Mouse (Mus musculus) brown adipose tissue, adult 24 weeks (tissue): ENCODE data around the gene Fam78a. TPM values are rescaled to one million over a fixed set of nuclear protein-coding genes. Genes with fewer than 3 reads are reported as not detected.

Experiments used
- H3K27ac ChIP-seq: fragments of 200-500 bp; replicated peaks from 2 replicates; pipeline ENCODE4 v1.5.1; 2012; ENCODE audit warnings: low read depth, mild to moderate bottlenecking, low read length
- H3K4me1 ChIP-seq: fragments of 200-500 bp; 2 replicates; pipeline ENCODE4 v1.6.1; 2012; ENCODE audit warnings: low read length, mixed read lengths; ENCODE audit not compliant: control insufficient read depth, insufficient read depth, insufficient read length
- H3K4me3 ChIP-seq: fragments of 200-500 bp; 2 replicates; pipeline ENCODE4 v1.5.1; 2012; ENCODE audit warnings: low read depth, mild to moderate bottlenecking, low read length, moderate library complexity; ENCODE audit not compliant: insufficient read depth
- polyA plus RNA-seq: library from polyadenylated mRNA; stranded (reverse); fragments of >200 nt; gene quantifications from 2 replicates; pipeline ENCODE4 v1.2.4, GENCODE M21; 2012; ENCODE audit not compliant: missing spikeins, insufficient read depth, insufficient read length

Gene Fam78a
- polyA plus RNA-seq, 1 experiment, result 0.24 TPM

DNA sequence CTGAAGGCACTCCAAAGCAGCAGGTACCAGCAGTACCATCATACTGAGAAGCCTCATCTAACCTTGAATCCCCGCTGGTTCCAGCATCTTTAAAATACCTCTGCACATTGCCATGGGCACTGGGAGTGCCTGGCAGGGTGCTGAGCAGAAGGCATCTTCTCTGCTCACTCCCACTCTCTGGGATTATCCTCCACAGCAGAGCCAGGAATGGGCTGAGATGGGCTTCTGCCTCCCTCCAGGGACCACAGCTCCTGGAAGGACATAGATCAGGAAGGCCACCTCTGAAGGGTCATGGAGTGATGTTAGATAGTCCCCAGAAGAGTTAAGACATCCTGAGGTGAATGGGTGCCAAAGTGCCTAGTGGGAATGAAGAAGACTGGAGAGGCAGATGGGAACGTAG is 27.9 kb upstream of the Fam78a start:
- Histone ChIP-seq H3K27ac (no peak overlapping the region), H3K4me3 (no peak overlapping the region), H3K4me1 (no peaks in the 10 kb centered on the region)

DNA sequence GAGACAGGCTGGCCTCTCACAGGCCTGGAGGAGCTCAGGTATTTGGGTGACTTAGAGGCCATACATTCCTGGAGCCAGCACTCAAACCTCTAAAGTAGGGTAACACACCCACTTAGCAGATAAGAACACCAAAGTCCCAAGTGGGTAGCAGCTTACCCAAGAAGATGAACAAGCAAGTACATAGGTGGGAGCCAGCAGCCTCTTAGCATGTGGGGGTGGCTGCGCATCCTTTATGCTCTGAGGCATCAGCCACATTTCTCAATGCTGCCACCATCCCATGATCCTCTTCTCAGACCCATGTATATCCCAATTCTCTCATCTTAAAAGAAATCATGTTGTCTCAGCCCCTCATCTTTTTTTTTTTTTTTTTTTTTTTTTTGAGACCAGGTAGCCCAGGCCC is 26.6 kb upstream of the Fam78a start:
- H3K4me3 ChIP-seq, result no peak overlapping the region
- no peaks in the 10 kb centered on the region for H3K4me1 ChIP-seq
- no peak overlapping the region for H3K27ac ChIP-seq

GRCm38 (mm10) chr2:32105930-32106329 is 21.3 kb upstream of the Fam78a start:
- H3K4me3 ChIP-seq, result no peak overlapping the region
- H3K27ac ChIP-seq, result no peak overlapping the region
- H3K4me1 ChIP-seq, result no peaks in the 10 kb centered on the region

GRCm38 (mm10) chr2:32105117-32105913 is 20.7 kb upstream of the Fam78a start:
- Histone ChIP-seq H3K27ac (no peak overlapping the region), H3K4me3 (no peak overlapping the region), H3K4me1 (no peaks in the 10 kb centered on the region)

- Histone ChIP-seq H3K27ac (no peak overlapping the region), H3K4me1 (no peaks in the 10 kb centered on the region), H3K4me3 (no peak overlapping the region)
Observed at GRCm38 (mm10) chr2:32104122-32104521, 19.5 kb upstream of the Fam78a start.

GRCm38 (mm10) chr2:32103557-32103956 is 18.9 kb upstream of the Fam78a start:
- no peaks in the 10 kb centered on the region for H3K4me1 ChIP-seq
- H3K4me3 ChIP-seq, result no peak overlapping the region
- no peak overlapping the region for H3K27ac ChIP-seq

GRCm38 (mm10) chr2:32102944-32103343 is 18.3 kb upstream of the Fam78a start:
- no peaks in the 10 kb centered on the region for H3K4me1 ChIP-seq
- H3K4me3 ChIP-seq, result no peak overlapping the region
- no peak overlapping the region for H3K27ac ChIP-seq

- H3K4me3 ChIP-seq, result peak overlapping the region; percentile 60
Observed at GRCm38 (mm10) chr2:32096122-32096420, 11.4 kb upstream of the Fam78a start.

DNA sequence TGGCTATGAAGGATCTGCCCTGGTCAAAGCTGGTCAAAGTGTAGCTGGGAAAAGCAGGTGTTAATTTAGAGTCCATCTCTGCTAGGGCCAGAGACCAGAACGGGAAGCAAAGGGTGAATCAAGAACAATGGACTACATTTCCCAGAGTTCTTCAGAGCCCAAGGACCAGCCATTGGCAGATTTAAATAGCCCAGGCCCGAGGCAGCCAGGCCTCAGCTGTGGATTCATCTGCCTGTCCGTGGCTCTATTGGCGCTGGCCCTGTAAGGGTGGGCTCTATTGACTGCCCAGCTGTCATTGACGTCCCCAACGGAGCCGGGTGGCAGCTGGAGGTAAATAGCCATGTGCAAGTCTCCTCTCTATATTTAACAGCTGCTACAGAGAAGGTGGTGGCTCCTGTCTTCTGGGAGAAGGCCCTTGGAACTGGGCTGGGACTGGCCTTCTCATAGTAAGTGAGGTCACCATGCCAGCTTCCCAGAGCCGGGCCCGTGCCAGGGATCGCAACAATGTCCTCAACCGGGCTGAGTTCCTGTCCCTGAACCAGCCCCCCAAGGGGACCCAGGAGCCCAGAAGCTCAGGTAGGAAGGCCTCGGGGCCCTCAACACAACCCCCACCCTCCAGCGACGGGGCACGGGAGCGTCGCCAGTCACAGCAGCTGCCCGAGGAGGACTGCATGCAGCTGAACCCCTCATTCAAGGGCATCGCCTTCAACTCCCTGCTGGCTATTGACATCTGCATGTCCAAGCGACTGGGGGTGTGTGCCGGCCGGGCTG is 10.9 kb upstream of the Fam78a start, which contains the start of gene Plpp7:
Gene Plpp7 (plus strand): TSS at position 178 of the 771 bp plus-strand sequence.
- peaks cover 5% of the 10 kb centered on the region; the same call in 1 of the 2 replicates for H3K4me1 ChIP-seq
- peak within 1 kb of the TSS; percentile 60 for H3K4me3 ChIP-seq
- H3K27ac ChIP-seq, result 0 out of 2 replicates have a peak within 1 kb of the TSS, but pooled peaks have one; percentile 16

More at GRCm38 (mm10) chr2:32096122-32096420, 11.4 kb upstream of the Fam78a start:
- Histone ChIP-seq H3K27ac (no peak overlapping the region), H3K4me1 (peaks cover 5% of the 10 kb centered on the region; the same call in 1 of the 2 replicates)

DNA sequence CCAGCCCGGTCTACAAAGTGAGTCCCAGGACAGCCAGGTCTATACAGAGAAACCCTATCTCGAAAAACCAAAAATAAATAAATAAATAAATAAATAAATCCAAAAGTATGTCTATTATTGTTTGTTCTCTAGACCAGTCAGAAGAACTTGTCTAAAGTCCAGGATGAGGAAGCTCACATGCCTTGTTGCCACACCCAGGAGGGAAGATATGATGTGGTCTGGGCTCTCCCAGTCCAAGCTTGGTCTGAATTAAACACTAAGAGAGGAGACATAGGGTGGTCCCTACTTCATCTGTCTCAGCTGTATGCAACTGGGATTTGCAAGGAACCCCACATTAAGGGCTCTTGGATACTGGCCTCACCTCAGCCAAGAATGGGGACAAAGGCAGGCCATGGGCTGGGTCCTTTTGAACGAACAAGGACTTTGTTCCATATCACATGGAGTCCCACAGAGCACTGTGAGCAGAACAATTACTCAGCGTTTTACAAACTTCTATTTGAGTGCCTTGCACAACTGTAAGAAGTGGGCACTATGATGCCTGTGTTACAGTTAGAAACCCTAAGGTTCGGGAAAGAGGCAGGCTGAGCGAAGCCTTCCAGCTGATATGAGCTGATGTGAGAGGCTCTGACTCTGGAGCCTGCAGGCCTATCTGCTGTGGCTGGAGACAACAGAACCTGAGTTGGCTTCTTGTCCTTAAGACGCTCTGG is 9.5 kb upstream of the Fam78a start:
- no peak overlapping the region for H3K27ac ChIP-seq
- H3K4me1 ChIP-seq, result peaks cover 5% of the 10 kb centered on the region; the same call in 1 of the 2 replicates
- no peak overlapping the region for H3K4me3 ChIP-seq

DNA sequence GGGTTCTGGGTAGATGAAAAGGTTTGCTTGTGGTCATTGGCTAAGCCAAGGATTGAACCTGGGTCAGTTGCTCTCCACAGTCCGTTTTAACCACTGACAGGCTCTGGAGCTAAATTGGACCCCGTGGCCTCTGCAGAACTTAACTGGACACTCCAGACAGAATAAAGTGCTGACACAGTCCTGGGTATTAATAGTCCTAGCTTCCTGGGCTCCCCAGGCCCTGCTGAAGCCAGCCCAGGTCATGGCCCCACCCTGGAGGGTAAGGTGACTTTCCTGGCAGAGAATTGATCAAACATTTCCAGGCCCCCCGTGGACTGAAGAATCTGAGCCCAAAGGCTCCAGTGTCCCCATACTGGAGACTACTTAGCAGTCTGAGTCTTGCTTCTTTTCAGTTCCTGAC is 7.3 kb upstream of the Fam78a start:
- H3K4me1 ChIP-seq, result peaks cover 7% of the 10 kb centered on the region; the same call in 1 of the 2 replicates
- H3K4me3 ChIP-seq, result no peak overlapping the region
- no peak overlapping the region for H3K27ac ChIP-seq

GRCm38 (mm10) chr2:32090145-32090544 is 5.5 kb upstream of the Fam78a start:
- H3K4me3 ChIP-seq, result no peak overlapping the region
- H3K27ac ChIP-seq, result no peak overlapping the region
- 0 out of 2 replicates have a peak, but pooled peaks cover 2% of the 10 kb centered on the region for H3K4me1 ChIP-seq

DNA sequence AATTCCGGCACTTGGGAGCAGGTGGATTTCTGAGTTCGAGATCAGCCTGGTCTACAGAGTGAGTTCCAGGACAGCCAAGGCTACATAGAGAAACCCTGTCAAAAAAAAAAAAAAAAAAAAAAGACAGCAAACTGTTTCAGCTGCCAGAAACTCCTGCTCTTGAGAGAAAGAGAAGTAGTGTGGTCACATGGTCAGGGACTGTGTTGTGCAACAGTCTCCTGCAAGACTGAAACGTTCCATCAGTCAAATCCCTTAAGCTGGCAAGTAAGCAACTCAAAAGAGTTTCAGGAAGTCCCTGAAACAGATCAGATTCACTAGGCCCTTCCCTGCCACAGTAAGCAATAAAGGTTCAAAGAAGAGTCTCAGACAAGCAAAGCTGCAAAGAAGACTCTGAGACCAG is 4.9 kb upstream of the Fam78a start:
- Histone ChIP-seq H3K27ac (no peak overlapping the region), H3K4me3 (no peak overlapping the region), H3K4me1 (0 out of 2 replicates have a peak, but pooled peaks cover 2% of the 10 kb centered on the region)

DNA sequence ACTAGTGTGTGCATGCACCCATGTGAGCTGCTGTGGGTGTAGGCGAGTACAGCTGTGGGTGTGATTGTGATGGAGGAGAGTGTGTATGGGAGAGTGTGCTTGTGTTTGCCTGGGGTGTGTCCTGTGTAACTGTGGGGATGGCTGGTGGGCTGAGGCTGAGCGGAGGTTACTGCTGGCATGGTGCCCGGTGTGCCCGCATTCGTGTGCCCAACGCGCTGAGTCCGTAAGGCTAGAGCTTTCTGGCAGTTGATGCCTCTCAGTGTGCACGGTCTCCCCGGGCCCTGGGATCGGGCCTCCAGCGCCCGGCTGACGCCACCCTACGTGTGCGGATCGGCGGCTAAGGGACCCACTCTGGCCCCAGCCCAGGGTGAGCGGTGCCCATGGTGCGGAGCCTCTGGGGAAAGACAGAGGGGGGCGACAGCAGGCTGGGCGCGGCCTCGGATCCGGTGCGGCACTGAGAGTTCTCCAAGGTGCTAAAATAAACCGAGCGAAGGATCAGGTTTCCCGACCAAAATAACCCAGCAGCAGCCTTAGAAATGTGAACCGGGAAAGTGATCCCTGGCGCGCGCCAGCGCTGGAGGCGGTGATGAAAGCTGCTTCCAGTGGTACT is 3.8 kb upstream of the Fam78a start:
- Histone ChIP-seq H3K4me1 (0 out of 2 replicates have a peak, but pooled peaks cover 2% of the 10 kb centered on the region), H3K27ac (no peak overlapping the region), H3K4me3 (no peak overlapping the region)

- Histone ChIP-seq H3K4me3 (no peak overlapping the region), H3K27ac (no peak overlapping the region)
Observed at GRCm38 (mm10) chr2:32087606-32088005, 2.9 kb upstream of the Fam78a start.

More at GRCm38 (mm10) chr2:32087606-32088005, 2.9 kb upstream of the Fam78a start:
- H3K4me1 ChIP-seq, result 0 out of 2 replicates have a peak, but pooled peaks cover 2% of the 10 kb centered on the region
